Mouse (Mus musculus) kidney, postnatal 0 days (tissue): ENCODE measurements around the gene Atp6ap2. TPM values are rescaled to one million over a fixed set of nuclear protein-coding genes. Genes with fewer than 3 reads are reported as not detected.
"Not testable (repeated sequence)": the region's sequence is repeated elsewhere in the genome, so short reads cannot be mapped to it uniquely, and the experiment has no call there.

Source experiments
- ATAC-seq: fragments of 200-750 bp; cut with Nextera tagmentation; replicated peaks from 2 replicates; pipeline ENCODE4 v1.8.0; 2017; ENCODE audit warnings: low read depth, moderate number of reproducible peaks, moderate TSS enrichment, moderate library complexity; ENCODE audit not compliant: low FRiP score
- DNase-seq: peaks from one replicate; pipeline ENCODE4 v3.0.0-alpha.2; 2016; ENCODE audit warnings: low spot score
- H3K27ac ChIP-seq: fragments of 300-500 bp; sonication (generic); 2 replicates; pipeline ENCODE4 v1.5.1; 2014; ENCODE audit warnings: mild to moderate bottlenecking
- H3K27me3 ChIP-seq: fragments of 300-500 bp; sonication (generic); 2 replicates; pipeline ENCODE4 v1.6.1; 2014; ENCODE audit warnings: low read length, mixed read lengths; ENCODE audit not compliant: insufficient read depth
- H3K36me3 ChIP-seq: fragments of 300-500 bp; sonication (generic); 2 replicates; pipeline ENCODE4 v1.6.1; 2014; ENCODE audit warnings: low read length, mixed read lengths; ENCODE audit not compliant: insufficient read depth
- H3K4me1 ChIP-seq: fragments of 300-500 bp; sonication (generic); replicated peaks from 2 replicates; pipeline ENCODE4 v1.6.1; 2014; ENCODE audit warnings: antibody characterized with exemption, low read length, mixed read lengths; ENCODE audit not compliant: insufficient read depth
- H3K4me2 ChIP-seq: fragments of 300-500 bp; sonication (generic); 2 replicates; pipeline ENCODE4 v1.6.1; 2014; ENCODE audit warnings: mild to moderate bottlenecking, low read length, moderate library complexity, mixed read lengths
- H3K4me3 ChIP-seq: fragments of 300-500 bp; sonication (generic); replicated peaks from 2 replicates; pipeline ENCODE4 v1.5.1; 2014; ENCODE audit warnings: low read depth, low read length
- H3K9ac ChIP-seq: fragments of 300-500 bp; sonication (generic); 2 replicates; pipeline ENCODE4 v1.6.1; 2014; ENCODE audit warnings: low read depth, low read length
- H3K9me3 ChIP-seq: fragments of 300-500 bp; sonication (generic); replicated peaks from 2 replicates; pipeline ENCODE4 v1.6.1; 2016; ENCODE audit warnings: low read length, inconsistent platforms, mixed read lengths
- CTCF ChIP-seq: IDR thresholded peaks from 2 replicates; pipeline ENCODE4 v1.5.1; 2016; ENCODE audit warnings: antibody characterized with exemption, low read depth, mild to moderate bottlenecking, moderate library complexity
- WGBS: fragments of 180-500 bp; shearing (Covaris S2); extraction: QIAGEN DNeasy Blood & Tissue Kit; methylation state at CpG from one replicate; pipeline ENCODE4 v1.1.7; 2014; 5-methylcytosine and 5-hydroxymethylcytosine counted together
- polyA plus RNA-seq: library from polyadenylated mRNA; unstranded; fragments of >200 nt; fragmentation: Nextera tagmentation; extraction: Ambion mirVana; gene quantifications from 2 replicates; pipeline ENCODE4 v1.2.1, GENCODE M21; 2015

Atp6ap2 gene
- polyA plus RNA-seq, 1 experiment from 2014 or later: 161 TPM

GRCm38 (mm10) chrX:12583261-12583660 lies 4.3 kb upstream of the Atp6ap2 start:
- no peak for TF ChIP-seq CTCF
- DNase-seq (no peak), ATAC-seq (no peak)
- no peak overlapping the region for H3K4me2 ChIP-seq
- H3K36me3 ChIP-seq: no peaks in the 10 kb centered on the region
- no peak overlapping the region for H3K4me3 ChIP-seq
- H3K9ac ChIP-seq: no peak overlapping the region
- no peaks in the 10 kb centered on the region for H3K9me3 ChIP-seq
- no peaks in the 10 kb centered on the region for H3K4me1 ChIP-seq
- no peaks in the 10 kb centered on the region for H3K27me3 ChIP-seq
- WGBS: 91% methylated on average over 5 of the region's 5 CpGs
- H3K27ac ChIP-seq: no peak overlapping the region

GRCm38 (mm10) chrX:12587958-12588355 lies 356 bp downstream of the Atp6ap2 start:
- Histone ChIP-seq H3K4me2 (peak overlapping the region; percentile 59), H3K27me3 (no peaks in the 10 kb centered on the region), H3K9ac (peak overlapping the region; percentile 71), H3K4me3 (peak overlapping the region; percentile 66), H3K36me3 (no peaks in the 10 kb centered on the region), H3K9me3 (no peaks in the 10 kb centered on the region), H3K27ac (peak overlapping the region; percentile 73), H3K4me1 (no peaks in the 10 kb centered on the region)
- no peak for TF ChIP-seq CTCF
- ATAC-seq (peak; percentile 26; the same call in 1 of the 2 replicates), DNase-seq (peak; percentile 5)
- WGBS: 23% methylated on average over 18 of the region's 18 CpGs

GRCm38 (mm10) chrX:12591401-12591943 lies 3.9 kb downstream of the Atp6ap2 start:
- no peaks in the 10 kb centered on the region for H3K36me3 ChIP-seq
- TF ChIP-seq CTCF: no peak
- H3K4me1 ChIP-seq: no peaks in the 10 kb centered on the region
- WGBS: 71% methylated on average over 8 of the region's 8 CpGs
- H3K4me3 ChIP-seq: no peak overlapping the region
- no peak overlapping the region for H3K27ac ChIP-seq
- no peak for DNase-seq
- H3K9ac ChIP-seq: no peak overlapping the region
- no peaks in the 10 kb centered on the region for H3K27me3 ChIP-seq
- no peaks in the 10 kb centered on the region for H3K9me3 ChIP-seq
- no peak for ATAC-seq
- no peak overlapping the region for H3K4me2 ChIP-seq

- 51% methylated on average over 5 of the region's 5 CpGs for WGBS
- H3K4me2 ChIP-seq: no peak overlapping the region
- no peak for DNase-seq
- no peak overlapping the region for H3K27ac ChIP-seq
- no peak for TF ChIP-seq CTCF
- H3K27me3 ChIP-seq: no peaks in the 10 kb centered on the region
- no peaks in the 10 kb centered on the region for H3K36me3 ChIP-seq
- H3K4me3 ChIP-seq: no peak overlapping the region
- no peak overlapping the region for H3K9ac ChIP-seq
- ATAC-seq: no peak
- no peaks in the 10 kb centered on the region for H3K9me3 ChIP-seq
- H3K4me1 ChIP-seq: no peaks in the 10 kb centered on the region
Observed at GRCm38 (mm10) chrX:12592011-12592410, 4.4 kb downstream of the Atp6ap2 start.

GRCm38 (mm10) chrX:12593824-12594223 lies 6.2 kb downstream of the Atp6ap2 start:
- TF ChIP-seq CTCF: no peak
- Histone ChIP-seq H3K9ac (no peak overlapping the region), H3K27ac (no peak overlapping the region), H3K4me3 (no peak overlapping the region), H3K27me3 (no peaks in the 10 kb centered on the region), H3K4me2 (no peak overlapping the region), H3K4me1 (no peaks in the 10 kb centered on the region), H3K36me3 (no peaks in the 10 kb centered on the region), H3K9me3 (no peaks in the 10 kb centered on the region)
- 73% methylated on average over 5 of the region's 5 CpGs for WGBS
- no peak for DNase-seq
- ATAC-seq: no peak

- H3K27ac ChIP-seq, H3K4me3 ChIP-seq, H3K9me3 ChIP-seq, H3K4me1 ChIP-seq, H3K36me3 ChIP-seq, DNase-seq, H3K4me2 ChIP-seq, H3K27me3 ChIP-seq, ATAC-seq, H3K9ac ChIP-seq: not testable (repeated sequence)
Observed at GRCm38 (mm10) chrX:12610541-12610940, 22.9 kb downstream of the Atp6ap2 start.

- 55% methylated on average over 2 of the region's 2 CpGs for WGBS
- no peaks in the 10 kb centered on the region for H3K27me3 ChIP-seq
- no peak for DNase-seq
- 0 out of 2 replicates have a peak, but pooled peaks cover 4% of the 10 kb centered on the region for H3K36me3 ChIP-seq
- no peaks in the 10 kb centered on the region for H3K4me1 ChIP-seq
- H3K4me2 ChIP-seq: no peak overlapping the region
- H3K4me3 ChIP-seq: no peak overlapping the region
- no peak overlapping the region for H3K27ac ChIP-seq
- TF ChIP-seq CTCF: no peak
- ATAC-seq: no peak
- H3K9me3 ChIP-seq: no peaks in the 10 kb centered on the region
- no peak overlapping the region for H3K9ac ChIP-seq
Observed at GRCm38 (mm10) chrX:12611211-12611610, 23.6 kb downstream of the Atp6ap2 start.

- WGBS: 83% methylated on average over 1 of the region's 1 CpGs
- not testable (repeated sequence) for ATAC-seq
Observed at GRCm38 (mm10) chrX:12612360-12612759, 24.8 kb downstream of the Atp6ap2 start.

More at GRCm38 (mm10) chrX:12612360-12612759, 24.8 kb downstream of the Atp6ap2 start:
- H3K27me3 ChIP-seq, H3K9me3 ChIP-seq, H3K4me2 ChIP-seq, H3K36me3 ChIP-seq, H3K27ac ChIP-seq, H3K4me1 ChIP-seq, H3K4me3 ChIP-seq, H3K9ac ChIP-seq, DNase-seq: not testable (repeated sequence)
